ENCODE assay signal across 8 mouse cellular contexts in genomic region chr3:66331592-66332400, GRCm38 (mm10). TPM values are rescaled to one million over a fixed set of nuclear protein-coding genes. Genes with fewer than 3 reads are reported as not detected.
DNase-seq lines count a peak whose midpoint lies in the region; ATAC-seq lines count a peak whose summit lies in the region.

No protein-coding gene starts in this region.

- H3K4me3 ChIP-seq in forebrain, embryonic 15.5 days = no peak overlapping the region
- no peak overlapping the region for H3K4me3 ChIP-seq in midbrain, embryonic 12.5 days

- no peaks in the 10 kb centered on the region for H3K9me3 ChIP-seq in forebrain, embryonic 15.5 days
- no peaks in the 10 kb centered on the region for H3K9me3 ChIP-seq in midbrain, embryonic 12.5 days

- no peaks in the 10 kb centered on the region for H3K36me3 ChIP-seq in forebrain, embryonic 15.5 days
- no peaks in the 10 kb centered on the region for H3K36me3 ChIP-seq in midbrain, embryonic 12.5 days

- H3K9ac ChIP-seq in forebrain, embryonic 15.5 days (replicated peaks) = no peak overlapping the region
- no peak overlapping the region for H3K9ac ChIP-seq in midbrain, embryonic 12.5 days (replicated peaks)

- peaks cover 9% of the 10 kb centered on the region for H3K4me1 ChIP-seq in forebrain, embryonic 15.5 days
- H3K4me1 ChIP-seq in midbrain, embryonic 12.5 days = peaks cover 2% of the 10 kb centered on the region; the same call in 1 of the 2 replicates

- ATAC-seq in forebrain, embryonic 15.5 days (replicated peaks) = peak; percentile 84
- ATAC-seq in midbrain, embryonic 12.5 days (ENCODE audit: low FRiP score, low read depth) = peak; percentile 78; the same call in 1 of the 2 replicates

- H3K27me3 ChIP-seq in forebrain, embryonic 15.5 days = no peaks in the 10 kb centered on the region
- H3K27me3 ChIP-seq in midbrain, embryonic 12.5 days = no peaks in the 10 kb centered on the region

- no peak overlapping the region for H3K27ac ChIP-seq in forebrain, embryonic 15.5 days (replicated peaks)
- no peak overlapping the region for H3K27ac ChIP-seq in midbrain, embryonic 12.5 days (replicated peaks)

- WGBS in forebrain, embryonic 15.5 days = 44% methylated on average over 12 of the region's 12 CpGs
- WGBS in midbrain, embryonic 12.5 days = 45% methylated on average over 12 of the region's 12 CpGs

- no peak overlapping the region for H3K4me2 ChIP-seq in forebrain, embryonic 15.5 days (replicated peaks)
- H3K4me2 ChIP-seq in midbrain, embryonic 12.5 days (replicated peaks) = no peak overlapping the region

- DNase-seq in urinary bladder, postnatal 25 days (ENCODE audit: low spot score) = peak; percentile 8
- DNase-seq in urinary bladder, adult 18-20 months (ENCODE audit: low spot score in 2 of 2) = no peak
- peak; percentile 4 for DNase-seq in cerebellum, adult 11-12 months
- peak; percentile 21 for DNase-seq in induced T-regulatory cell, adult 2 months (ENCODE audit: low read depth)
- peak; percentile 7 to 13 for DNase-seq in left cerebral cortex, adult 8-10 months (ENCODE audit: low spot score in 2 of 2)
- DNase-seq in telencephalon, adult 2 months (ENCODE audit: low read depth, low spot score) = peak; percentile 23

RNA-seq across cellular contexts. Expression of gene Veph1, which starts 35.2 kb away (rescaled TPM):
- polyA plus RNA-seq in forebrain, embryonic 15.5 days (2015; fragmentation: Nextera tagmentation; extraction: Ambion mirVana) = 10.2 and 11.7 TPM in 2 replicates
- total RNA-seq in left cerebral cortex, adult 8-10 months (2022) = under 1 TPM; 0.05 to 0.19 (median 0.12) TPM
- 18.1 and 18.7 TPM in 2 replicates for polyA plus RNA-seq in midbrain, embryonic 12.5 days (2016; fragmentation: Nextera tagmentation; extraction: Ambion mirVana)

Comparison
In these comparisons a context has a peak if more than half of its experiments do, and no peak if none do; other contexts are left out.
1. DNase-seq: peak in urinary bladder, postnatal 25 days (single experiment), cerebellum, adult 11-12 months (single experiment), induced T-regulatory cell, adult 2 months (single experiment), left cerebral cortex, adult 8-10 months (2 of 2) and telencephalon, adult 2 months (single experiment); none in urinary bladder, adult 18-20 months (0 of 2).